9 mouse cellular contexts compared by ENCODE assay signal in the genomic region with DNA sequence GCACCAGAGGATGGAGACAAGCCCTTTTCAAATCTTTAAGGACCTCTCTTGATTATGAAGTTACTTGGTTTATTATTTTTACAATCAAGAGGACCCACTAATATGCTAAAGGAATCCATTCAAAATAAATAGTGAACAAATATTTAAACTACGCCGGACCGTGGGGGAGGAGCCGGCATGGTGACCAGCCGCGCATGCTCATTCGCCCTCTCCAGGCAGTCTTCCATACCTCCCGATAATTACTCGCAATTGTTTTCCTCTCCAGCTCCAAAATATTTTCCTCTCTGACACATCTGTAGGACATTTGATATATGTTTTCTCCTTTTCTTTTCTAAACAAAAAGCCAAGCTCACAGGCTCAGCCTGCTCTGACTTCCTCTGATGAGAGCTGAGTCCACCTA.
A peak's percentile ranks its signal among the peaks of the same experiment; 100 is the strongest.
DNase-seq lines count a peak whose midpoint lies in the region; ATAC-seq and TF ChIP-seq lines count a peak whose summit lies in the region.
"Had no signal": no experiment of that assay in that cellular context is flagged by ENCODE, and none has a peak within 500 bp of the region (broad histone marks: within the 10 kb centered on the region; RNA-seq: fewer than 3 reads in every experiment).

No protein-coding gene starts in this region.

- peak overlapping the region; percentile 13; the same call in 1 of the 2 replicates for H3K4me2 ChIP-seq in forebrain, embryonic 13.5 days
- no peak overlapping the region for H3K4me2 ChIP-seq in forebrain, embryonic 16.5 days (ENCODE audit: low read length)
- peak overlapping the region; percentile 34; the same call in 1 of the 2 replicates for H3K4me2 ChIP-seq in kidney, embryonic 16.5 days (replicated peaks; ENCODE audit: low read depth, low read length)
- H3K4me2 ChIP-seq in embryonic facial prominence, embryonic 11.5 days (ENCODE audit: low read depth, low read length), result no peak overlapping the region; the same call in 1 of the 2 replicates
- H3K4me2 ChIP-seq in midbrain, embryonic 11.5 days, result peak overlapping the region; percentile 19; the same call in 1 of the 2 replicates

- H3K36me3 ChIP-seq in forebrain, embryonic 13.5 days (ENCODE audit: poor library complexity, severe bottlenecking), result no peaks in the 10 kb centered on the region
- no peaks in the 10 kb centered on the region for H3K36me3 ChIP-seq in forebrain, embryonic 16.5 days (ENCODE audit: control insufficient read depth, insufficient read depth)
- no peaks in the 10 kb centered on the region for H3K36me3 ChIP-seq in kidney, embryonic 16.5 days (ENCODE audit: insufficient read depth, low read length)
- H3K36me3 ChIP-seq in kidney, adult 2 months (ENCODE audit: control insufficient read depth, insufficient read depth, low read length), result no peaks in the 10 kb centered on the region
- H3K36me3 ChIP-seq in embryonic facial prominence, embryonic 11.5 days (replicated peaks; ENCODE audit: control insufficient read depth, insufficient read depth, low read depth, low read length), result no peaks in the 10 kb centered on the region
- H3K36me3 ChIP-seq in midbrain, embryonic 11.5 days (ENCODE audit: control insufficient read depth, insufficient read depth, low read length), result no peaks in the 10 kb centered on the region

- no peak overlapping the region for H3K4me3 ChIP-seq in forebrain, embryonic 13.5 days
- no peak overlapping the region for H3K4me3 ChIP-seq in forebrain, embryonic 16.5 days (replicated peaks; ENCODE audit: low read length)
- H3K4me3 ChIP-seq in kidney, embryonic 16.5 days (ENCODE audit: low read length), result 0 out of 2 replicates have a peak overlapping the region, but pooled peaks have one; percentile 6
- no peak overlapping the region for H3K4me3 ChIP-seq in kidney, adult 2 months (ENCODE audit: insufficient read depth, low read depth, low read length)
- H3K4me3 ChIP-seq in embryonic facial prominence, embryonic 11.5 days (ENCODE audit: low read depth, low read length), result no peak overlapping the region
- H3K4me3 ChIP-seq in midbrain, embryonic 11.5 days (ENCODE audit: low read depth, low read length), result no peak overlapping the region

- peaks cover 23% of the 10 kb centered on the region for H3K27me3 ChIP-seq in forebrain, embryonic 13.5 days
- no peaks in the 10 kb centered on the region for H3K27me3 ChIP-seq in forebrain, embryonic 16.5 days (replicated peaks; ENCODE audit: control insufficient read depth, insufficient read depth, low read length)
- H3K27me3 ChIP-seq in kidney, embryonic 16.5 days (ENCODE audit: insufficient read depth, low read length), result no peaks in the 10 kb centered on the region
- H3K27me3 ChIP-seq in kidney, adult 2 months (replicated peaks; ENCODE audit: control insufficient read depth, insufficient read depth, low read length), result no peaks in the 10 kb centered on the region
- no peaks in the 10 kb centered on the region for H3K27me3 ChIP-seq in embryonic facial prominence, embryonic 11.5 days (ENCODE audit: control insufficient read depth, insufficient read depth, low read length)
- H3K27me3 ChIP-seq in midbrain, embryonic 11.5 days (ENCODE audit: control insufficient read depth, insufficient read depth, low read length), result no peaks in the 10 kb centered on the region

- 0 out of 2 replicates have a peak, but pooled peaks cover 3% of the 10 kb centered on the region for H3K4me1 ChIP-seq in forebrain, embryonic 13.5 days
- H3K4me1 ChIP-seq in forebrain, embryonic 16.5 days (replicated peaks; ENCODE audit: control insufficient read depth, insufficient read depth, low read length), result 0 out of 2 replicates have a peak, but pooled peaks cover 3% of the 10 kb centered on the region
- H3K4me1 ChIP-seq in kidney, embryonic 16.5 days (ENCODE audit: insufficient read depth, low read length), result no peaks in the 10 kb centered on the region
- no peaks in the 10 kb centered on the region for H3K4me1 ChIP-seq in kidney, adult 2 months (ENCODE audit: control insufficient read depth, insufficient read depth, low read length)
- no peaks in the 10 kb centered on the region; the same call in 1 of the 2 replicates for H3K4me1 ChIP-seq in embryonic facial prominence, embryonic 11.5 days (ENCODE audit: control insufficient read depth, insufficient read depth, low read length)
- H3K4me1 ChIP-seq in midbrain, embryonic 11.5 days (ENCODE audit: control insufficient read depth, insufficient read depth, low read length), result no peaks in the 10 kb centered on the region

- no peak overlapping the region for H3K27ac ChIP-seq in forebrain, embryonic 13.5 days
- no peak overlapping the region for H3K27ac ChIP-seq in forebrain, embryonic 16.5 days (ENCODE audit: low read length)
- H3K27ac ChIP-seq in kidney, embryonic 16.5 days (ENCODE audit: low read length), result no peak overlapping the region
- no peak overlapping the region for H3K27ac ChIP-seq in kidney, adult 2 months (ENCODE audit: insufficient read depth, low read depth, low read length)
- no peak overlapping the region for H3K27ac ChIP-seq in embryonic facial prominence, embryonic 11.5 days (replicated peaks; ENCODE audit: low read depth, low read length)
- H3K27ac ChIP-seq in midbrain, embryonic 11.5 days (ENCODE audit: low read depth, low read length), result no peak overlapping the region

- no peak for TF ChIP-seq POLR2A in kidney, adult 2 months (IDR thresholded peaks at IDR 0.05; ENCODE audit: low read depth, low read length)

- DNase-seq in kidney, adult 2 months, result no peak
- DNase-seq in embryonic facial prominence, embryonic 11.5 days (ENCODE audit: low spot score), result peak; percentile 30
- no peak for DNase-seq in midbrain, embryonic 11.5 days (ENCODE audit: low spot score, missing footprints)
- no peak for DNase-seq in layer of hippocampus, postnatal 25 days (ENCODE audit: extremely low spot score in 1 of 2, low spot score in 1 of 2)
- DNase-seq: adrenal gland, postnatal 10 days had no signal

- TF ChIP-seq CTCF in kidney, adult 2 months (conservative IDR thresholded peaks at IDR 0.05; ENCODE audit: insufficient read depth, insufficient read length, low read depth, low read length), result no peak

- H3K9me3 ChIP-seq in forebrain, embryonic 13.5 days (replicated peaks), result no peaks in the 10 kb centered on the region
- no peaks in the 10 kb centered on the region for H3K9me3 ChIP-seq in forebrain, embryonic 16.5 days (ENCODE audit: control insufficient read depth, low read length)
- H3K9me3 ChIP-seq in kidney, embryonic 16.5 days (ENCODE audit: low read length), result no peaks in the 10 kb centered on the region
- H3K9me3 ChIP-seq in embryonic facial prominence, embryonic 11.5 days (replicated peaks; ENCODE audit: control insufficient read depth, low read length), result no peaks in the 10 kb centered on the region
- no peaks in the 10 kb centered on the region for H3K9me3 ChIP-seq in midbrain, embryonic 11.5 days (ENCODE audit: control insufficient read depth, low read length)

- WGBS in forebrain, embryonic 13.5 days, result 73% methylated on average over 9 of the region's 9 CpGs
- WGBS in forebrain, embryonic 16.5 days, result 74% methylated on average over 9 of the region's 9 CpGs
- 66% methylated on average over 9 of the region's 9 CpGs for WGBS in kidney, embryonic 16.5 days
- 62% methylated on average over 9 of the region's 9 CpGs for WGBS in kidney, adult 2 months
- 65% methylated on average over 9 of the region's 9 CpGs for WGBS in embryonic facial prominence, embryonic 11.5 days
- 55% methylated on average over 9 of the region's 9 CpGs for WGBS in midbrain, embryonic 11.5 days

- no peak for ATAC-seq in forebrain, embryonic 13.5 days
- ATAC-seq in forebrain, embryonic 16.5 days, result no peak
- no peak for ATAC-seq in kidney, embryonic 16.5 days (ENCODE audit: low FRiP score, low TSS enrichment)
- no peak for ATAC-seq in embryonic facial prominence, embryonic 11.5 days (replicated peaks; ENCODE audit: insufficient number of reproducible peaks, low FRiP score, low TSS enrichment, low read depth)
- no peak for ATAC-seq in midbrain, embryonic 11.5 days (ENCODE audit: low FRiP score)
- no peak for ATAC-seq in granulocyte monocyte progenitor cell, adult 5-6 weeks (replicated peaks; ENCODE audit: poor library complexity, severe bottlenecking)

- H3K9ac ChIP-seq in forebrain, embryonic 13.5 days, result no peak overlapping the region
- no peak overlapping the region for H3K9ac ChIP-seq in forebrain, embryonic 16.5 days (replicated peaks; ENCODE audit: low read depth, low read length)
- H3K9ac ChIP-seq in kidney, embryonic 16.5 days (replicated peaks; ENCODE audit: low read length), result no peak overlapping the region
- no peak overlapping the region for H3K9ac ChIP-seq in embryonic facial prominence, embryonic 11.5 days (replicated peaks; ENCODE audit: low read length)
- H3K9ac ChIP-seq in midbrain, embryonic 11.5 days (ENCODE audit: low read length), result no peak overlapping the region

Comparison
In these comparisons a context has a peak if more than half of its experiments do, and no peak if none do; other contexts are left out.
1. H3K4me2 ChIP-seq: peak in forebrain, embryonic 13.5 days (single experiment), kidney, embryonic 16.5 days (single experiment) and midbrain, embryonic 11.5 days (single experiment); none in forebrain, embryonic 16.5 days (single experiment) and embryonic facial prominence, embryonic 11.5 days (single experiment).